Mouse (Mus musculus): ENCODE measurements around the gene Gm19410. TPM values are rescaled to one million over a fixed set of nuclear protein-coding genes. Genes with fewer than 3 reads are reported as not detected.

Gm19410 gene
- polyA plus RNA-seq (2012; fragmentation: generic; extraction: Trizol): not detected
- long read RNA-seq, experiment 1: 0 reads
- long read RNA-seq, experiment 2: 0 reads

GRCm38 (mm10) chr8:35765499-35766193 is at the start of gene Gm19410:
TSS of gene Gm19410 (plus strand) at chr8:35765790.
- Histone ChIP-seq H3K79me2 (ENCODE audit: control insufficient read depth, insufficient read depth) (no peaks in the 10 kb centered on the region), H3K4me3 (ENCODE audit: insufficient read depth, poor library complexity, severe bottlenecking) (no peak within 1 kb of the TSS), H3K36me3 (ENCODE audit: control insufficient read depth, insufficient read depth) (no peaks in the 10 kb centered on the region), H3K27me3 (ENCODE audit: control insufficient read depth, insufficient read depth, insufficient read length) (peaks cover 27% of the 10 kb centered on the region), H3ac (ENCODE audit: control insufficient read depth, insufficient read length, low read depth) (no peak within 1 kb of the TSS), H3K79me3 (ENCODE audit: low read depth) (no peaks in the 10 kb centered on the region)
- no peak for TF ChIP-seq USF1 (IDR thresholded peaks at IDR 0.05; ENCODE audit: low read depth)
- TF ChIP-seq MYOD1 (IDR thresholded peaks at IDR 0.05; ENCODE audit: control insufficient read depth, insufficient read length, low read depth): no peak
- TF ChIP-seq MAX (IDR thresholded peaks at IDR 0.05): no peak
- no peak for TF ChIP-seq FOSL1 (IDR thresholded peaks at IDR 0.05; ENCODE audit: insufficient read depth, low read length, poor library complexity, severe bottlenecking)
- no peak for TF ChIP-seq CTCF (IDR thresholded peaks at IDR 0.05; ENCODE audit: control insufficient read depth, insufficient read depth, insufficient read length)
- no peak for TF ChIP-seq MYOG (IDR thresholded peaks at IDR 0.05; ENCODE audit: control insufficient read depth, extremely low read depth, insufficient read length)
- TF ChIP-seq CEBPB (IDR thresholded peaks at IDR 0.05; ENCODE audit: low read depth): no peak

GRCm38 (mm10) chr8:35730776-35731175 is 34.8 kb upstream of the Gm19410 start:
- Histone ChIP-seq H3ac (ENCODE audit: control insufficient read depth, insufficient read length, low read depth) (no peak overlapping the region), H3K79me2 (ENCODE audit: control insufficient read depth, insufficient read depth) (no peaks in the 10 kb centered on the region), H3K27me3 (ENCODE audit: control insufficient read depth, insufficient read depth, insufficient read length) (no peaks in the 10 kb centered on the region), H3K79me3 (ENCODE audit: low read depth) (no peaks in the 10 kb centered on the region), H3K36me3 (ENCODE audit: control insufficient read depth, insufficient read depth) (no peaks in the 10 kb centered on the region), H3K4me3 (ENCODE audit: insufficient read depth, poor library complexity, severe bottlenecking) (no peak overlapping the region)
- no peak for TF ChIP-seq FOSL1 (IDR thresholded peaks at IDR 0.05; ENCODE audit: insufficient read depth, low read length, poor library complexity, severe bottlenecking)
- TF ChIP-seq CTCF (IDR thresholded peaks at IDR 0.05; ENCODE audit: control insufficient read depth, insufficient read depth, insufficient read length): no peak
- TF ChIP-seq MYOG (IDR thresholded peaks at IDR 0.05; ENCODE audit: control insufficient read depth, extremely low read depth, insufficient read length): no peak
- no peak for TF ChIP-seq MYOD1 (IDR thresholded peaks at IDR 0.05; ENCODE audit: control insufficient read depth, insufficient read length, low read depth)
- no peak for TF ChIP-seq CEBPB (IDR thresholded peaks at IDR 0.05; ENCODE audit: low read depth)
- TF ChIP-seq MAX (IDR thresholded peaks at IDR 0.05): no peak
- TF ChIP-seq USF1 (IDR thresholded peaks at IDR 0.05; ENCODE audit: low read depth): no peak

- TF ChIP-seq MYOG (IDR thresholded peaks at IDR 0.05; ENCODE audit: control insufficient read depth, extremely low read depth, insufficient read length): no peak
- TF ChIP-seq USF1 (IDR thresholded peaks at IDR 0.05; ENCODE audit: low read depth): no peak
- TF ChIP-seq FOSL1 (IDR thresholded peaks at IDR 0.05; ENCODE audit: insufficient read depth, low read length, poor library complexity, severe bottlenecking): no peak
- TF ChIP-seq MAX (IDR thresholded peaks at IDR 0.05): no peak
- no peak for TF ChIP-seq CTCF (IDR thresholded peaks at IDR 0.05; ENCODE audit: control insufficient read depth, insufficient read depth, insufficient read length)
- TF ChIP-seq MYOD1 (IDR thresholded peaks at IDR 0.05; ENCODE audit: control insufficient read depth, insufficient read length, low read depth): no peak
- TF ChIP-seq CEBPB (IDR thresholded peaks at IDR 0.05; ENCODE audit: low read depth): no peak
- no peak overlapping the region for H3ac ChIP-seq (ENCODE audit: control insufficient read depth, insufficient read length, low read depth)
- H3K4me3 ChIP-seq (ENCODE audit: insufficient read depth, poor library complexity, severe bottlenecking): no peak overlapping the region
- H3K27me3 ChIP-seq (ENCODE audit: control insufficient read depth, insufficient read depth, insufficient read length): no peaks in the 10 kb centered on the region
- no peaks in the 10 kb centered on the region for H3K79me3 ChIP-seq (ENCODE audit: low read depth)
- H3K36me3 ChIP-seq (ENCODE audit: control insufficient read depth, insufficient read depth): no peaks in the 10 kb centered on the region
- H3K79me2 ChIP-seq (ENCODE audit: control insufficient read depth, insufficient read depth): no peaks in the 10 kb centered on the region
Observed at GRCm38 (mm10) chr8:35735438-35735837, 30.2 kb upstream of the Gm19410 start.

- Histone ChIP-seq H3K79me3 (ENCODE audit: low read depth) (no peaks in the 10 kb centered on the region), H3K4me3 (ENCODE audit: insufficient read depth, poor library complexity, severe bottlenecking) (no peak overlapping the region), H3K79me2 (ENCODE audit: control insufficient read depth, insufficient read depth) (no peaks in the 10 kb centered on the region), H3ac (ENCODE audit: control insufficient read depth, insufficient read length, low read depth) (no peak overlapping the region), H3K27me3 (ENCODE audit: control insufficient read depth, insufficient read depth, insufficient read length) (no peaks in the 10 kb centered on the region), H3K36me3 (ENCODE audit: control insufficient read depth, insufficient read depth) (no peaks in the 10 kb centered on the region)
- TF ChIP-seq MYOD1 (IDR thresholded peaks at IDR 0.05; ENCODE audit: control insufficient read depth, insufficient read length, low read depth) (no peak), USF1 (IDR thresholded peaks at IDR 0.05; ENCODE audit: low read depth) (no peak), MYOG (IDR thresholded peaks at IDR 0.05; ENCODE audit: control insufficient read depth, extremely low read depth, insufficient read length) (no peak), CEBPB (IDR thresholded peaks at IDR 0.05; ENCODE audit: low read depth) (no peak), CTCF (IDR thresholded peaks at IDR 0.05; ENCODE audit: control insufficient read depth, insufficient read depth, insufficient read length) (no peak), MAX (IDR thresholded peaks at IDR 0.05) (no peak), FOSL1 (IDR thresholded peaks at IDR 0.05; ENCODE audit: insufficient read depth, low read length, poor library complexity, severe bottlenecking) (no peak)
Observed at GRCm38 (mm10) chr8:35756202-35756601, 9.4 kb upstream of the Gm19410 start.

- Histone ChIP-seq H3K79me3 (ENCODE audit: low read depth) (no peaks in the 10 kb centered on the region), H3K36me3 (ENCODE audit: control insufficient read depth, insufficient read depth) (no peaks in the 10 kb centered on the region), H3K27me3 (ENCODE audit: control insufficient read depth, insufficient read depth, insufficient read length) (peaks cover 27% of the 10 kb centered on the region), H3K79me2 (ENCODE audit: control insufficient read depth, insufficient read depth) (no peaks in the 10 kb centered on the region), H3ac (ENCODE audit: control insufficient read depth, insufficient read length, low read depth) (no peak overlapping the region), H3K4me3 (ENCODE audit: insufficient read depth, poor library complexity, severe bottlenecking) (no peak overlapping the region)
- TF ChIP-seq USF1 (IDR thresholded peaks at IDR 0.05; ENCODE audit: low read depth): no peak
- TF ChIP-seq MAX (IDR thresholded peaks at IDR 0.05): no peak
- TF ChIP-seq CEBPB (IDR thresholded peaks at IDR 0.05; ENCODE audit: low read depth): no peak
- no peak for TF ChIP-seq MYOD1 (IDR thresholded peaks at IDR 0.05; ENCODE audit: control insufficient read depth, insufficient read length, low read depth)
- TF ChIP-seq FOSL1 (IDR thresholded peaks at IDR 0.05; ENCODE audit: insufficient read depth, low read length, poor library complexity, severe bottlenecking): no peak
- TF ChIP-seq MYOG (IDR thresholded peaks at IDR 0.05; ENCODE audit: control insufficient read depth, extremely low read depth, insufficient read length): no peak
- TF ChIP-seq CTCF (IDR thresholded peaks at IDR 0.05; ENCODE audit: control insufficient read depth, insufficient read depth, insufficient read length): no peak
Observed at GRCm38 (mm10) chr8:35765020-35765419, 570 bp upstream of the Gm19410 start.
